Comparison of ENCODE assay signal across 10 mouse cellular contexts in genomic region chr3:94839101-94839500, GRCm38 (mm10). TPM values are rescaled to one million over a fixed set of nuclear protein-coding genes. Genes with fewer than 3 reads are reported as not detected.
A peak's percentile ranks its signal among the peaks of the same experiment; 100 is the strongest.
DNase-seq lines count a peak whose midpoint lies in the region; ATAC-seq and TF ChIP-seq lines count a peak whose summit lies in the region.
"Had no signal": no experiment of that assay in that cellular context is flagged by ENCODE, and none has a peak within 500 bp of the region (broad histone marks: within the 10 kb centered on the region; RNA-seq: fewer than 3 reads in every experiment).

No protein-coding gene starts in this region.

- no peak for TF ChIP-seq RAD21 in MEL (IDR thresholded peaks at IDR 0.05; ENCODE audit: low read depth, low read length)

- peak overlapping the region; percentile 48 for H3K4me2 ChIP-seq in hindbrain, embryonic 11.5 days (replicated peaks; ENCODE audit: low read depth, low read length)

- 80% methylated on average over 5 of the region's 5 CpGs for WGBS in hindbrain, embryonic 11.5 days
- WGBS in macrophage (ENCODE audit: missing documents), result 52% methylated on average over 5 of the region's 5 CpGs

- H3K4me1 ChIP-seq in MEL (ENCODE audit: control insufficient read depth in 1 of 2, insufficient read depth in 2 of 2, low read length in 2 of 2), result peaks cover 7 to 13% of the 10 kb centered on the region in 2 experiments
- H3K4me1 ChIP-seq in hindbrain, embryonic 11.5 days (replicated peaks; ENCODE audit: control insufficient read depth, insufficient read depth, low read length), result no peaks in the 10 kb centered on the region

- no peak for ATAC-seq in hindbrain, embryonic 11.5 days (ENCODE audit: low FRiP score)

- TF ChIP-seq CTCF in MEL (IDR thresholded peaks at IDR 0.05 in 2 of 3, conservative IDR thresholded peaks at IDR 0.05 in 1 of 3; ENCODE audit: control insufficient read depth in 1 of 3, insufficient read depth in 1 of 3, low read depth in 2 of 3, low read length in 3 of 3, poor library complexity in 1 of 3, severe bottlenecking in 1 of 3), result no peak

- intact Hi-C loops in heart, postnatal 25 days (cut with DNase I), result loop anchor here (5.0 kb wide), 1 partner anchor 257 kb away; the partner anchor contains the start of gene Snx27

- TF ChIP-seq EP300 in MEL (IDR thresholded peaks at IDR 0.05; ENCODE audit: low read depth in 1 of 2, low read length in 2 of 2), result peak in 1 of 2 experiments; percentile 11; a peak in 1 of 4 replicates

- no peak for TF ChIP-seq POLR2A in MEL (IDR thresholded peaks at IDR 0.05; ENCODE audit: control insufficient read depth in 1 of 2, insufficient read depth in 1 of 2, low read depth in 1 of 2, low read length in 2 of 2, poor library complexity in 1 of 2)

- H3K36me3 ChIP-seq in MEL (ENCODE audit: control insufficient read depth in 1 of 2, insufficient read depth in 2 of 2, low read length in 2 of 2), result peaks cover 0 to 16% of the 10 kb centered on the region in 2 experiments; a peak in 2 of 4 replicates
- H3K36me3 ChIP-seq in hindbrain, embryonic 11.5 days (ENCODE audit: control insufficient read depth, insufficient read depth, low read length), result no peaks in the 10 kb centered on the region
- no peaks in the 10 kb centered on the region for H3K36me3 ChIP-seq in macrophage (ENCODE audit: inconsistent target)

- no peak overlapping the region for H3K27ac ChIP-seq in MEL (ENCODE audit: control insufficient read depth, low read depth, low read length)
- no peak overlapping the region for H3K27ac ChIP-seq in hindbrain, embryonic 11.5 days (ENCODE audit: low read depth, low read length)
- peak overlapping the region; percentile 85 for H3K27ac ChIP-seq in macrophage

- no peaks in the 10 kb centered on the region for H3K27me3 ChIP-seq in MEL (ENCODE audit: control insufficient read depth in 1 of 2, insufficient read depth in 2 of 2, low read length in 2 of 2)
- no peaks in the 10 kb centered on the region for H3K27me3 ChIP-seq in hindbrain, embryonic 11.5 days (ENCODE audit: control insufficient read depth, insufficient read depth, low read length)

- peak; percentile 77 for DNase-seq in heart, adult 11 months
- no peak for DNase-seq in heart, postnatal 25 days (ENCODE audit: low spot score)
- DNase-seq in MEL (ENCODE audit: low read depth, low spot score), result peak; percentile 53
- DNase-seq in hindbrain, embryonic 11.5 days (ENCODE audit: low spot score), result no peak
- DNase-seq in urinary bladder, postnatal 4 days (ENCODE audit: low spot score in 2 of 2), result no peak
- no peak for DNase-seq in cerebellum, postnatal 4 days (ENCODE audit: low spot score in 2 of 2)
- DNase-seq in spleen, adult 12 weeks (ENCODE audit: low spot score), result no peak
- DNase-seq: kidney, adult 18-20 months had no signal

- H3K9ac ChIP-seq in MEL (ENCODE audit: control insufficient read depth, low read depth, low read length, poor library complexity, severe bottlenecking), result no peak overlapping the region
- no peak overlapping the region for H3K9ac ChIP-seq in hindbrain, embryonic 11.5 days (ENCODE audit: low read depth, low read length)

- peaks cover 47% of the 10 kb centered on the region for H3K79me2 ChIP-seq in MEL (ENCODE audit: control insufficient read depth, insufficient read depth, low read length, poor library complexity)
- H3K79me2 ChIP-seq in macrophage (ENCODE audit: inconsistent target), result peaks cover 55% of the 10 kb centered on the region

- no peaks in the 10 kb centered on the region for H3K9me3 ChIP-seq in MEL (replicated peaks; ENCODE audit: insufficient read depth, low read length)
- no peaks in the 10 kb centered on the region for H3K9me3 ChIP-seq in hindbrain, embryonic 11.5 days (ENCODE audit: control insufficient read depth, low read length)

- H3K4me3 ChIP-seq in MEL (ENCODE audit: control insufficient read depth in 1 of 2, insufficient read depth in 1 of 2, low read depth in 2 of 2, low read length in 2 of 2) (peak overlapping the region in 1 of 2 experiments; percentile 45; a peak in 1 of 4 replicates), macrophage (ENCODE audit: inconsistent target) (peak overlapping the region; percentile 66)
- H3K4me3 ChIP-seq in hindbrain, embryonic 11.5 days (ENCODE audit: low read depth, low read length), result peak overlapping the region; percentile 64; the same call in 1 of the 2 replicates

TF ChIP-seq in MEL, 35 proteins besides CTCF, POLR2A, EP300 and RAD21:
- TF ChIP-seq ETS1 (IDR thresholded peaks at IDR 0.05; ENCODE audit: low read depth, low read length), result 0 out of 2 replicates have a peak, but pooled peaks have one; percentile 3
- no peak for TF ChIP-seq CHD2 (IDR thresholded peaks at IDR 0.05; ENCODE audit: low read length)
- TF ChIP-seq TAL1 (IDR thresholded peaks at IDR 0.05; ENCODE audit: low read length), result peak; percentile 44
- TF ChIP-seq MYC (IDR thresholded peaks at IDR 0.05; ENCODE audit: low read depth, low read length), result no peak
- no peak for TF ChIP-seq TBP (IDR thresholded peaks at IDR 0.05; ENCODE audit: low read depth, low read length)
- no peak for TF ChIP-seq MAZ (IDR thresholded peaks at IDR 0.05; ENCODE audit: low read depth, low read length)
- peak; percentile 15; the same call in 1 of the 2 replicates for TF ChIP-seq RCOR1 (IDR thresholded peaks at IDR 0.05; ENCODE audit: low read depth, low read length)
- no peak for TF ChIP-seq TCF12 (IDR thresholded peaks at IDR 0.05; ENCODE audit: low read depth, low read length)

RNA-seq across cellular contexts. Expression of gene Pogz, which starts 1.7 kb away (rescaled TPM):
- total RNA-seq in heart, postnatal 25 days (2021), result 10 to 100 TPM; 16.6 to 21.3 TPM
- 10.6 and 12.9 TPM in 2 replicates for total RNA-seq in MEL (2012; rRNA removed)
- polyA plus RNA-seq in MEL (2012; ENCODE audit: insufficient read depth in 1 of 2, insufficient read length in 2 of 2, low read depth in 1 of 2, low replicate concordance in 2 of 2, missing spikeins in 1 of 2) (10 to 100 TPM in 1 of 2 experiments, not detected in 1; 31.6 TPM), macrophage (2018) (7.9 to 13.2 TPM (median 9.2 TPM) in 3 replicates)
- 23.8 and 24.3 TPM in 2 replicates for polyA plus RNA-seq in hindbrain, embryonic 11.5 days (2014; fragmentation: Nextera tagmentation; extraction: Ambion mirVana)
- total RNA-seq in macrophage (2018; cell fraction: chromatin; rRNA removed), result 100 to 1,000 TPM in 1 of 26 experiments, 10 to 100 TPM in 25; 43.1 to 114 (median 79.9) TPM
- total RNA-seq in macrophage (2018; cell fraction: cytosol; rRNA removed), result 10 to 100 TPM in 24 of 26 experiments, 1 to 10 TPM in 2; 7.6 to 17.7 (median 12.8) TPM
- 10 to 100 TPM; 35.2 to 68.2 (median 50.8) TPM for total RNA-seq in macrophage (2018; cell fraction: nucleus; rRNA removed)

RNA-seq across cellular contexts. Expression of gene Psmb4, which starts 47.7 kb away (rescaled TPM):
- 100 to 1,000 TPM; 217 to 228 TPM for total RNA-seq in heart, postnatal 25 days (2021)
- 890 and 977 TPM in 2 replicates for total RNA-seq in MEL (2012; rRNA removed)
- polyA plus RNA-seq in MEL (2012; ENCODE audit: insufficient read depth in 1 of 2, insufficient read length in 2 of 2, low read depth in 1 of 2, low replicate concordance in 2 of 2, missing spikeins in 1 of 2) (100 to 1,000 TPM; 826 to 964 TPM), macrophage (2018) (61.3 to 218 TPM (median 156 TPM) in 3 replicates)
- 357 and 379 TPM in 2 replicates for polyA plus RNA-seq in hindbrain, embryonic 11.5 days (2014; fragmentation: Nextera tagmentation; extraction: Ambion mirVana)
- 100 to 1,000 TPM in 4 of 26 experiments, 10 to 100 TPM in 22; 40.9 to 115 (median 76.3) TPM for total RNA-seq in macrophage (2018; cell fraction: chromatin; rRNA removed)
- total RNA-seq in macrophage (2018; cell fraction: cytosol; rRNA removed), result 100 to 1,000 TPM; 131 to 223 (median 168) TPM
- total RNA-seq in macrophage (2018; cell fraction: nucleus; rRNA removed), result 100 to 1,000 TPM in 6 of 26 experiments, 10 to 100 TPM in 20; 47.3 to 128 (median 81.5) TPM

RNA-seq across cellular contexts. Expression of gene Cgn, which starts 52.8 kb away (rescaled TPM):
- under 1 TPM; 0.60 to 0.92 TPM for total RNA-seq in heart, postnatal 25 days (2021)
- 0.04 and 0.07 TPM in 2 replicates for total RNA-seq in MEL (2012; rRNA removed)
- polyA plus RNA-seq in MEL (2012; ENCODE audit: insufficient read depth in 1 of 2, insufficient read length in 2 of 2, low read depth in 1 of 2, low replicate concordance in 2 of 2, missing spikeins in 1 of 2) (under 1 TPM in 1 of 2 experiments, not detected in 1; 0.86 TPM), macrophage (2018) (0.03 to 0.19 TPM (median 0.04 TPM) in 3 replicates)
- polyA plus RNA-seq in hindbrain, embryonic 11.5 days (2014; fragmentation: Nextera tagmentation; extraction: Ambion mirVana), result 2.7 and 3.5 TPM in 2 replicates
- total RNA-seq in macrophage (2018; cell fraction: chromatin; rRNA removed), result under 1 TPM in 20 of 26 experiments, not detected in 6; 0.17 to 0.80 (median 0.26) TPM
- under 1 TPM in 24 of 26 experiments, not detected in 2; 0.03 to 0.15 (median 0.08) TPM for total RNA-seq in macrophage (2018; cell fraction: cytosol; rRNA removed)
- under 1 TPM in 15 of 26 experiments, not detected in 11; 0.09 to 0.29 (median 0.16) TPM for total RNA-seq in macrophage (2018; cell fraction: nucleus; rRNA removed)
- total RNA-seq: neutrophil, adult 5-6 weeks had no signal

Comparison
In these comparisons a context has a peak if more than half of its experiments do, and no peak if none do; other contexts are left out.
1. DNase-seq: peak in heart, adult 11 months (single experiment) and MEL (single experiment); none in heart, postnatal 25 days (single experiment), hindbrain, embryonic 11.5 days (single experiment), urinary bladder, postnatal 4 days (0 of 2), cerebellum, postnatal 4 days (0 of 2) and spleen, adult 12 weeks (single experiment).